Mouse (Mus musculus): ENCODE measurements around the gene Xrcc4.
A peak's percentile ranks its signal among the peaks of the same experiment; 100 is the strongest.

The Xrcc4 gene

GRCm38 (mm10) chr13:89929477-89929876, 159.9 kb downstream of the Xrcc4 start:
- DNase-seq: no peak

- DNase-seq: no peak
Measured at GRCm38 (mm10) chr13:89918814-89919481, 170.5 kb downstream of the Xrcc4 start.

GRCm38 (mm10) chr13:89914332-89914731, 175.1 kb downstream of the Xrcc4 start:
- DNase-seq: no peak

- DNase-seq: no peak
Measured at GRCm38 (mm10) chr13:89913891-89914290, 175.5 kb downstream of the Xrcc4 start.

- no peak for DNase-seq
Measured at GRCm38 (mm10) chr13:89906120-89906519, 183.3 kb downstream of the Xrcc4 start.

- no peak for DNase-seq
Measured at GRCm38 (mm10) chr13:89899066-89899465, 190.3 kb downstream of the Xrcc4 start.

- no peak for DNase-seq
Measured at GRCm38 (mm10) chr13:89892140-89892539, 197.3 kb downstream of the Xrcc4 start.

GRCm38 (mm10) chr13:89890159-89890558, 199.2 kb downstream of the Xrcc4 start:
- DNase-seq: no peak

GRCm38 (mm10) chr13:89889074-89889473, 200.3 kb downstream of the Xrcc4 start:
- DNase-seq: no peak

GRCm38 (mm10) chr13:89883523-89883922, 205.9 kb downstream of the Xrcc4 start:
- no peak for DNase-seq

- no peak for DNase-seq
Measured at GRCm38 (mm10) chr13:89881281-89881680, 208.1 kb downstream of the Xrcc4 start.

GRCm38 (mm10) chr13:89878832-89879468, 210.5 kb downstream of the Xrcc4 start:
- DNase-seq: no peak

- DNase-seq: no peak
Measured at GRCm38 (mm10) chr13:89875499-89875898, 213.9 kb downstream of the Xrcc4 start.

GRCm38 (mm10) chr13:89872725-89873124, 216.7 kb downstream of the Xrcc4 start:
- no peak for DNase-seq

- DNase-seq: no peak
Measured at GRCm38 (mm10) chr13:89854139-89854538, 235.3 kb downstream of the Xrcc4 start.

GRCm38 (mm10) chr13:89850746-89851145, 238.7 kb downstream of the Xrcc4 start:
- DNase-seq: no peak

- peak; percentile 6 for DNase-seq
Measured at GRCm38 (mm10) chr13:89849955-89850354, 239.5 kb downstream of the Xrcc4 start.

GRCm38 (mm10) chr13:89838635-89839034, 250.8 kb downstream of the Xrcc4 start:
- DNase-seq: no peak

GRCm38 (mm10) chr13:89834485-89834884, 254.9 kb downstream of the Xrcc4 start:
- no peak for DNase-seq

GRCm38 (mm10) chr13:89833053-89833670, 256.2 kb downstream of the Xrcc4 start:
- no peak for DNase-seq

- no peak for DNase-seq
Measured at GRCm38 (mm10) chr13:89828429-89828970, 260.9 kb downstream of the Xrcc4 start.

- DNase-seq: no peak
Measured at GRCm38 (mm10) chr13:89827838-89828237, 261.6 kb downstream of the Xrcc4 start.

- no peak for DNase-seq
Measured at GRCm38 (mm10) chr13:89814543-89814942, 274.9 kb downstream of the Xrcc4 start.

- no peak for DNase-seq
Measured at GRCm38 (mm10) chr13:89812169-89812568, 277.2 kb downstream of the Xrcc4 start.

Measured in cerebellum, adult 9-11 months (tissue).